Mouse (Mus musculus): ENCODE measurements at regions not wholly inside any gene's neighbourhood (a gene's known extent, or its start where the extent isn't known, plus 50 kb on each side); places are given as distances from the start of the nearest gene placed in this dataset.
A peak's percentile ranks its signal among the peaks of the same experiment; 100 is the strongest.

GRCm38 (mm10) chr13:113509403-113510185, 108.8 kb downstream of the Snx18 start:
- no peaks in the 10 kb centered on the region for H3K27me3 ChIP-seq (ENCODE audit: control insufficient read depth, insufficient read depth, low read length)
- H3K27ac ChIP-seq (ENCODE audit: insufficient read depth, low read length) = no peak overlapping the region
- WGBS = 40% methylated on average over 10 of the region's 10 CpGs
- peak; percentile 67 to 79 for DNase-seq
- TF ChIP-seq CTCF (IDR thresholded peaks at IDR 0.05; ENCODE audit: borderline replicate concordance, insufficient read depth, low read depth, low read length) (no peak), POLR2A (IDR thresholded peaks at IDR 0.05; ENCODE audit: borderline replicate concordance, insufficient read depth, low read length) (no peak)
- H3K4me3 ChIP-seq (replicated peaks; ENCODE audit: insufficient read depth, low read depth, low read length) = no peak overlapping the region
- H3K4me1 ChIP-seq (ENCODE audit: control insufficient read depth, insufficient read depth, low read length) = peaks cover 4% of the 10 kb centered on the region; the same call in 1 of the 2 replicates

GRCm38 (mm10) chr13:113508124-113508728, 110.1 kb downstream of the Snx18 start:
- H3K27me3 ChIP-seq (ENCODE audit: control insufficient read depth, insufficient read depth, low read length) = no peaks in the 10 kb centered on the region
- WGBS = 75% methylated on average over 11 of the region's 11 CpGs
- no peak for TF ChIP-seq CTCF (IDR thresholded peaks at IDR 0.05; ENCODE audit: borderline replicate concordance, insufficient read depth, low read depth, low read length)
- no peak for TF ChIP-seq POLR2A (IDR thresholded peaks at IDR 0.05; ENCODE audit: borderline replicate concordance, insufficient read depth, low read length)
- no peak for DNase-seq
- peaks cover 4% of the 10 kb centered on the region; the same call in 1 of the 2 replicates for H3K4me1 ChIP-seq (ENCODE audit: control insufficient read depth, insufficient read depth, low read length)
- H3K27ac ChIP-seq (ENCODE audit: insufficient read depth, low read length) = no peak overlapping the region
- H3K4me3 ChIP-seq (replicated peaks; ENCODE audit: insufficient read depth, low read depth, low read length) = no peak overlapping the region

GRCm38 (mm10) chr13:113502528-113502927, 115.8 kb downstream of the Snx18 start:
- Histone ChIP-seq H3K4me3 (replicated peaks; ENCODE audit: insufficient read depth, low read depth, low read length) (no peak overlapping the region), H3K27ac (ENCODE audit: insufficient read depth, low read length) (no peak overlapping the region), H3K27me3 (ENCODE audit: control insufficient read depth, insufficient read depth, low read length) (no peaks in the 10 kb centered on the region), H3K4me1 (ENCODE audit: control insufficient read depth, insufficient read depth, low read length) (no peaks in the 10 kb centered on the region)
- no peak for DNase-seq
- 92% methylated on average over 6 of the region's 6 CpGs for WGBS
- TF ChIP-seq POLR2A (IDR thresholded peaks at IDR 0.05; ENCODE audit: borderline replicate concordance, insufficient read depth, low read length) (no peak), CTCF (IDR thresholded peaks at IDR 0.05; ENCODE audit: borderline replicate concordance, insufficient read depth, low read depth, low read length) (no peak)

- WGBS = 88% methylated on average over 3 of the region's 3 CpGs
- no peak for DNase-seq
- no peaks in the 10 kb centered on the region for H3K4me1 ChIP-seq (ENCODE audit: control insufficient read depth, insufficient read depth, low read length)
- H3K27me3 ChIP-seq (ENCODE audit: control insufficient read depth, insufficient read depth, low read length) = no peaks in the 10 kb centered on the region
- H3K27ac ChIP-seq (ENCODE audit: insufficient read depth, low read length) = no peak overlapping the region
- H3K4me3 ChIP-seq (replicated peaks; ENCODE audit: insufficient read depth, low read depth, low read length) = no peak overlapping the region
- TF ChIP-seq POLR2A (IDR thresholded peaks at IDR 0.05; ENCODE audit: borderline replicate concordance, insufficient read depth, low read length) = no peak
- no peak for TF ChIP-seq CTCF (IDR thresholded peaks at IDR 0.05; ENCODE audit: borderline replicate concordance, insufficient read depth, low read depth, low read length)
These were observed 116.3 kb downstream of the Snx18 start for GRCm38 (mm10) chr13:113502059-113502458.

DNA sequence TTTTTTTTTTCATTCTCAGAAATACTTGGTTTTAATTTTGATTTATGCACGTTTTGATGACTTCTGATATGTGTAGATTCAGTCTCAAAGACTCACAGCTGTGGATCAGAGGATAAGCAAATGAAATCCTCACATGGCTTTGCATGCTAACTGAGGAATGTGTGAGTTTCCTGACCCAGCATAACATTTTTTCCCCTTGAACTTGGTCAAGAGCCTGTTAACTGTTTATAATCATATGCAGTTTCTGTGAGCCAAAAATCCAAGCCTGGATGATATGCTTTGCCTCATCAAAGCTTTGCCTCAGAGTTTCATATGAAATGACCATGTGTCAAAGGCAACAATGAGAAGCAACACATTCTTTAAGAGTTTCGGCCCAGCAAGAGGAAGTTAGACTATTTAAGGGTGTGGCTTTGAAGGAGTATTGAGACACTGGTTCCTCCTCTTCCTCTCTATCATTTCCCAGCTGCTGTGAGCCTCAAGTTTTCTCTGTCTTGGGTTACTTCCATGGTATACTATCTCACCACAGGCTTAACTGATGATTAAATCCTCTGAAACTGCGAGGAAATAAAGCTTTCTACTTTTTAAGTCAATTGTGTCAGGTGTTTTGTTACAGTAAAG, 117.9 kb downstream of the Snx18 start:
- 82% methylated on average over 3 of the region's 3 CpGs for WGBS
- Histone ChIP-seq H3K27ac (ENCODE audit: insufficient read depth, low read length) (no peak overlapping the region), H3K4me1 (ENCODE audit: control insufficient read depth, insufficient read depth, low read length) (no peaks in the 10 kb centered on the region), H3K4me3 (replicated peaks; ENCODE audit: insufficient read depth, low read depth, low read length) (no peak overlapping the region), H3K27me3 (ENCODE audit: control insufficient read depth, insufficient read depth, low read length) (no peaks in the 10 kb centered on the region)
- no peak for DNase-seq
- TF ChIP-seq POLR2A (IDR thresholded peaks at IDR 0.05; ENCODE audit: borderline replicate concordance, insufficient read depth, low read length) = no peak
- TF ChIP-seq CTCF (IDR thresholded peaks at IDR 0.05; ENCODE audit: borderline replicate concordance, insufficient read depth, low read depth, low read length) = no peak

GRCm38 (mm10) chr13:113499079-113499710, 119.2 kb downstream of the Snx18 start:
- no peaks in the 10 kb centered on the region for H3K4me1 ChIP-seq (ENCODE audit: control insufficient read depth, insufficient read depth, low read length)
- no peak for TF ChIP-seq CTCF (IDR thresholded peaks at IDR 0.05; ENCODE audit: borderline replicate concordance, insufficient read depth, low read depth, low read length)
- TF ChIP-seq POLR2A (IDR thresholded peaks at IDR 0.05; ENCODE audit: borderline replicate concordance, insufficient read depth, low read length) = no peak
- WGBS = 76% methylated on average over 6 of the region's 6 CpGs
- H3K27me3 ChIP-seq (ENCODE audit: control insufficient read depth, insufficient read depth, low read length) = no peaks in the 10 kb centered on the region
- H3K4me3 ChIP-seq (replicated peaks; ENCODE audit: insufficient read depth, low read depth, low read length) = no peak overlapping the region
- no peak for DNase-seq
- H3K27ac ChIP-seq (ENCODE audit: insufficient read depth, low read length) = no peak overlapping the region

- Histone ChIP-seq H3K27ac (ENCODE audit: insufficient read depth, low read length) (no peak overlapping the region), H3K4me3 (replicated peaks; ENCODE audit: insufficient read depth, low read depth, low read length) (no peak overlapping the region), H3K4me1 (ENCODE audit: control insufficient read depth, insufficient read depth, low read length) (no peaks in the 10 kb centered on the region), H3K27me3 (ENCODE audit: control insufficient read depth, insufficient read depth, low read length) (no peaks in the 10 kb centered on the region)
- DNase-seq = no peak
- WGBS = 62% methylated on average over 5 of the region's 5 CpGs
- no peak for TF ChIP-seq CTCF (IDR thresholded peaks at IDR 0.05; ENCODE audit: borderline replicate concordance, insufficient read depth, low read depth, low read length)
These were observed 122.6 kb downstream of the Snx18 start for GRCm38 (mm10) chr13:113495595-113496285.
